Mouse (Mus musculus) stomach, embryonic 16.5 days (tissue): ENCODE results near the gene Psmd1. TPM values are rescaled to one million over a fixed set of nuclear protein-coding genes. Genes with fewer than 3 reads are reported as not detected.

Experiments used
- ATAC-seq: fragments of 200-750 bp; cut with Nextera tagmentation; 2 replicates; pipeline ENCODE4 v1.8.0; 2017; ENCODE audit warnings: moderate number of reproducible peaks, moderate TSS enrichment; ENCODE audit not compliant: insufficient read depth, low FRiP score
- H3K27ac ChIP-seq: fragments of 300-500 bp; sonication (generic); 2 replicates; pipeline ENCODE4 v1.5.1; 2014; ENCODE audit warnings: low read length
- H3K27me3 ChIP-seq: fragments of 300-500 bp; sonication (generic); 2 replicates; pipeline ENCODE4 v1.6.1; 2014; ENCODE audit warnings: low read length, control low read depth, mixed read lengths; ENCODE audit not compliant: control insufficient read depth, insufficient read depth
- H3K36me3 ChIP-seq: fragments of 300-500 bp; sonication (generic); 2 replicates; pipeline ENCODE4 v1.6.1; 2014; ENCODE audit warnings: low read length; ENCODE audit not compliant: control insufficient read depth, insufficient read depth
- H3K4me1 ChIP-seq: fragments of 300-500 bp; sonication (generic); 2 replicates; pipeline ENCODE4 v1.6.1; 2014; ENCODE audit warnings: low read length, control low read depth, mixed read lengths; ENCODE audit not compliant: control insufficient read depth, insufficient read depth
- H3K4me2 ChIP-seq: fragments of 300-500 bp; sonication (generic); 2 replicates; pipeline ENCODE4 v1.6.1; 2014; ENCODE audit warnings: low read depth, low read length, mixed read lengths
- H3K4me3 ChIP-seq: fragments of 300-500 bp; sonication (generic); replicated peaks from 2 replicates; pipeline ENCODE4 v1.5.1; 2014; ENCODE audit warnings: mild to moderate bottlenecking, low read length
- H3K9ac ChIP-seq: fragments of 300-500 bp; sonication (generic); 2 replicates; pipeline ENCODE4 v1.6.1; 2014; ENCODE audit warnings: low read length
- H3K9me3 ChIP-seq: fragments of 300-500 bp; sonication (generic); replicated peaks from 2 replicates; pipeline ENCODE4 v1.6.1; 2016; ENCODE audit warnings: low read length, control low read depth; ENCODE audit not compliant: control insufficient read depth
- WGBS: fragments of 180-500 bp; shearing (Covaris S2); extraction: QIAGEN DNeasy Blood & Tissue Kit; methylation state at CpG from one replicate; pipeline ENCODE4 v1.1.7; 2014; 5-methylcytosine and 5-hydroxymethylcytosine counted together
- polyA plus RNA-seq: library from polyadenylated mRNA; unstranded; fragments of >200 nt; fragmentation: Nextera tagmentation; extraction: Ambion mirVana; gene quantifications from 2 replicates; pipeline ENCODE4 v1.2.1, GENCODE M21; 2015

The Psmd1 gene
- polyA plus RNA-seq, 1 experiment from 2014 or later, result 150 TPM

DNA sequence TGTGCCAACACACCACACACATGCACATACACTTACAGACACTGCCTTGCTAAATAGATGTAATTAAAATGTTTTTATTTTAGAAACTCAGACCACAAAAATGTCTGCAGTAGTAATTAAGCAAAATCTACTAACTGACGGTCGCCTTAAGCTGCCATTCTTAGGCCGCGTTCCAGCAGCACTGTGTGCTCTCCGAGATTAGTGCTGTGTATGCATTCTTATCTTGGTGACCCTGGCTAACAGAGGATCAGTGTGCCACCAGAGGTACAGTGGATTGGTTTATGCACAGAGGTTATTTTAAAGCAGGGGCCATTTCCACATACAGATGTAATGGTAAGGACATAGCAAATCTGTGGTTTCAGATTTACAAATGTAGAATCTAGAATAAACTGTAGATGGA is 96.9 kb downstream of the Psmd1 start:
- Histone ChIP-seq H3K27ac (no peak overlapping the region), H3K4me2 (no peak overlapping the region), H3K27me3 (no peaks in the 10 kb centered on the region), H3K9me3 (no peaks in the 10 kb centered on the region), H3K36me3 (peaks cover 3% of the 10 kb centered on the region; the same call in 1 of the 2 replicates), H3K4me1 (no peaks in the 10 kb centered on the region), H3K9ac (no peak overlapping the region), H3K4me3 (no peak overlapping the region)
- ATAC-seq, result peak; percentile 73; the same call in 1 of the 2 replicates
- 74% methylated on average over 5 of the region's 5 CpGs for WGBS

DNA sequence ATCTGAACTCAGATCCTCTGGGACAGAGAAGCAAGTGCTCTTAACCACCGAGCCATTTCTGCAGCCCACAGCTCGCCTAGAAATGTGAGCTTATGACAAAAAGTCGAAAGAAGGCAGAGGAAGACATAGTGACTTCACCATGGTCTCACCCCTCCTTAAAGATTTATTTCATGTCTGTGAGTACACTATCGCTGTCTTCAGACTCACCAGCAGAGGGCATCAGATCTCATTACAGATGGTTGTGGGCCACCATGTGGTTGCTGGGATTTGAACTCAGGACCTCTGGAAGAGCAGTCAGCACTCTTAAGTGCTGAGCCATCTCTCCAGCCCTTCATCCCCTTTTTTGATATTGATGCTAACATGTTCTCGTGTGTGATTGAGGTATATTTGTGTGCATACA is 110.4 kb downstream of the Psmd1 start:
- 91% methylated on average over 5 of the region's 5 CpGs for WGBS
- Histone ChIP-seq H3K4me2 (no peak overlapping the region), H3K9ac (no peak overlapping the region), H3K4me3 (no peak overlapping the region), H3K27ac (no peak overlapping the region), H3K4me1 (no peaks in the 10 kb centered on the region), H3K27me3 (no peaks in the 10 kb centered on the region), H3K36me3 (no peaks in the 10 kb centered on the region), H3K9me3 (no peaks in the 10 kb centered on the region)
- no peak for ATAC-seq

DNA sequence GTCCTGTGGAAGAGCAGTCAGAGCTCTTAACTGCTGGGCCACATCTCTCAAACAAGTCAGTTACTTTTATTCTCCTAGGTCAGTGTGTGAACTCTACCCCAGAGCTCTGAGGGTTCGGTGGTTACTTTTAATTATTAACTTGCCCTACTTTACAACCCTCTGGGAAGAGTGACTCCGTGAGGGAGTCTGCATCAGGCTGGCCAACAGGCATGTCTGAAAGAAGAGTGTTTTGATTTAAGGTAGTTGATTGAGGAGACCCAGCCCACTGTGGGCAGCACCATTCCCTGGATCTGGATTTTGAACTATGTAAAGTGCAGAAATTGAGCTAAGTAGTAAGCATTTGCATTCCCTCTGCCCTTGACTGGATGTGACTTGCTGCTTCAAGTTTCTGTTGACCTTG is 111.9 kb downstream of the Psmd1 start:
- Histone ChIP-seq H3K27ac (no peak overlapping the region), H3K4me2 (no peak overlapping the region)
- 0 out of 2 replicates have a peak, but pooled peaks have one; percentile 30 for ATAC-seq

DNA sequence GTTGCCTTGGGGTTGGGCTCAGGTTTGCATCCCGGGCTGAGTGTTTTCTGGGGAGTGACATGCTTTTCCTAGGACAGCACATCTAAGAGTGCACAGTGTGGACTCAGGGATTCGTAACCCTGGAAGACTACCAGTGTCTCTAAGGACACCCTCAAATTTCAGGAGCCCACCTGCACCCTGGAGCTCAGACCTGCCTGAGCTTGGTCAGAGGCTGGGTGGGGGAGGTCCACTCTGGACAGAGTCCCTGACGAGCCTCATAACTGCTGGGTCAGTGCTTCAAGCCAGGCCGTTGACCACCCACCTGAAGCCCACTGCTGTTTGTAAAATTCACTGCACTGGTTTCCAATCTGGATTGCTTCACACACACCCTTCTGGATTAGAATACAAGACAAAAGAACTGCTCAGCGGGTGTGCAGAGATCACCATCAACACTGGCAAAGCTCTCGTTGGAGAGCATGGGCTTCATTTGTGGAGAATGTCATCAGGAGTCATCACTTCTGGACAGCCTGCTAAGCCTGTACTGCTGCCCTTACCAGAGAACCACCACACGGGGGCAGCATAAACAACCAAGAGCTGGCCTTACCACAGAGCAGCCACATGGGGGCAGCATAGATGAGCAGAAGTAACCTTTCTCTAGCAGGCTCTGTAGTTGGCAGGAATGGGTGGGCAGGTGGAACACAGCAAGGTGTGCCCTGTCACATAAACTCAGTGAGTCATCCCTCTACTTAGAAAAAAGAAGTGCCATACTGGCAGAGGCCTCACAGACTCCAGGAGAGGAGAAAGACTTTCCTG is 114.5 kb downstream of the Psmd1 start:
- no peak overlapping the region for H3K27ac ChIP-seq
- 48% methylated on average over 7 of the region's 7 CpGs for WGBS
- ATAC-seq, result peak; percentile 72
- H3K27me3 ChIP-seq, result no peaks in the 10 kb centered on the region
- no peaks in the 10 kb centered on the region for H3K9me3 ChIP-seq
- no peak overlapping the region for H3K4me3 ChIP-seq
- H3K36me3 ChIP-seq, result no peaks in the 10 kb centered on the region
- H3K4me2 ChIP-seq, result no peak overlapping the region
- no peak overlapping the region for H3K9ac ChIP-seq
- H3K4me1 ChIP-seq, result no peaks in the 10 kb centered on the region

More for the DNA sequence above, 111.9 kb downstream of the Psmd1 start:
- Histone ChIP-seq H3K9me3 (no peaks in the 10 kb centered on the region), H3K4me3 (no peak overlapping the region), H3K36me3 (no peaks in the 10 kb centered on the region), H3K4me1 (no peaks in the 10 kb centered on the region), H3K9ac (no peak overlapping the region), H3K27me3 (no peaks in the 10 kb centered on the region)
- 49% methylated on average over 2 of the region's 2 CpGs for WGBS

DNA sequence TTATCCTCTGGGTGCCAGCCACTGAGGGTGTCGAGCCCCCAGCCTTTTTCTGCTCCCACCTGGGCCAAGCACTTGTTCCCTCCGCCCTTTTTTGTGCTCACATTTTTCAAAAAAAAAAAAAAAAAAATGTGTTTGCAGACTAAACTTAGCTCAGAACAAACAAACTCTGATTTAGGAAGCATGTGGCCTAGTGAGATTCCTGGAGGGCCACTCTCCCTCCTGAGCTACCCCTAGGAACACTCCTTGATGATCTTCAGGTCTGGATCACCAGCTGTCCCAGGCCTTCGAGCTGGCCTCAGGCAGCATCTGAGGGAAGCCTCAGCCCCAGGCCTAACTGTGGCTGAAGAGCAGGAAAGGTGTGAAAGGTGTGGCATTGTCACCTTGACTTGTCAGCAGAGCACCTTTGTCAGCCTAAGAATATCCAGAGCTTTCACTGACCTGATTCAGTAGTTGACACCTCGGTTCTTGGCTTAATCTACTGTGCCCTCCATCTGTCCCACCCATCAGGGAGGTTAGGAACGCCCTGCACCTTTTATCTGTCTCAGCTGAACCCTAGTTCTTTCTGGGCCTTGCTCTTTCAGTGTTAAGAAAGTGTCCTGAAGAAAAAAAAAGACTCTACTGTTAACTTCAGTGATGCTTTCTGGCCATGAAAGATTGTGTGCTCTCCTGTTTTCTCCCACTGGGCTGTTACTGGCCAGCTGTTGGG is 118.0 kb downstream of the Psmd1 start:
- Histone ChIP-seq H3K27me3 (no peaks in the 10 kb centered on the region), H3K4me2 (no peak overlapping the region), H3K9me3 (no peaks in the 10 kb centered on the region), H3K36me3 (no peaks in the 10 kb centered on the region), H3K27ac (no peak overlapping the region), H3K4me3 (no peak overlapping the region), H3K9ac (no peak overlapping the region), H3K4me1 (no peaks in the 10 kb centered on the region)
- ATAC-seq, result no peak
- WGBS, result 44% methylated on average over 5 of the region's 5 CpGs

DNA sequence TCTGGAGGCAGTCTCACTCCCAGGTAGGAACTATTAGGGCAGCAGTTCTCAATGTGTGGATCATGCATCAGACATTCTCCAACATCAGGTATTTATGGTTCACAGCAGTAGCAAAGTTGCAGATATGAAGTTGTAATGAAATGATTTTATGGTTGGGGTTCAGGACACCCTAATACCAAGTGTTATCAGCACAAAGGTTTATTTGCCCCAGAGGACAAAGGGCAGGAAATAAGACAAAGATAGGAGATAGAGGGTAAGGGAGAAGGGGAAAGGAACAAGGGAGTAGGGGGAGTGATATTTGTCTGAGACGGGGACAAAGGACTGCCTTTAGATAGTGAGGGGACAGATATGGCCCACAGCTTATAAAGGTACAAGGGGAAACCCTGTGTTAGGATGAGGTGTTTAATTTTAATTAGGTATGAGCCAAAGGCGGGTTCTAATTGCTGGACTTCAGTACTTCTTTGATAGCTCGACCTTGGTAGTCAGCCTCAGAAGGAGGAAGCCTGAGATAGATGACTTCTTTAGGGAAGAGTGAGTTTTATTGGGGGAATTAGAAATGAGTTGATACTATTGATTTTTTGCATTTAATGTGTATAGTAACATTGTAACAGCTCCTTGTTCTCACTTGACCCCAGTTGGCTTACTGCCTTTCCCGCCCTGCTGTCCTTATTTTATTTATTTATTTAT is 119.5 kb downstream of the Psmd1 start:
- Histone ChIP-seq H3K27me3 (no peaks in the 10 kb centered on the region), H3K9ac (no peak overlapping the region), H3K27ac (no peak overlapping the region), H3K4me2 (no peak overlapping the region), H3K4me3 (no peak overlapping the region), H3K4me1 (no peaks in the 10 kb centered on the region), H3K9me3 (no peaks in the 10 kb centered on the region), H3K36me3 (no peaks in the 10 kb centered on the region)
- ATAC-seq, result no peak
- WGBS, result 77% methylated on average over 4 of the region's 4 CpGs

DNA sequence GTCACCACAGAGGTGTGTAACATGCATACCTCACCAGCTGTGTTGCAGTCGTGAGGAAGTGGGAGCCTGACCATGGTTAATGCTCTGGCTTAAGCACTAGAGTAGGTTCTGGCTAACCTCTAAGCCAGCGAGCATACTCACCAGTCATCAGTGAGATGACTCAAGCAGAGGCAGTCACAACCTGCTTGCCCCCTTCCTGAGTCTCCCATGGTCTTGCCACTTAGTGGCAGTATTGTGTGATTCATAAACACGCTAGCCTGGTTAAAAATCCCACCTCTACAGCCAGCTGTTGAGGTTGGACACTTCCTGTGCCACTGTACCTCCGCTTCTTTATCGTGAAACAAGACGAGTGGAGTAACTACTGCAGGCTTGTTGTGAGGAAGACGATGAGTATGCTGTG is 122.6 kb downstream of the Psmd1 start:
- WGBS, result 80% methylated on average over 7 of the region's 7 CpGs
- no peak for ATAC-seq
- Histone ChIP-seq H3K4me1 (no peaks in the 10 kb centered on the region), H3K27ac (no peak overlapping the region), H3K27me3 (no peaks in the 10 kb centered on the region), H3K36me3 (no peaks in the 10 kb centered on the region), H3K9ac (no peak overlapping the region), H3K9me3 (no peaks in the 10 kb centered on the region), H3K4me2 (no peak overlapping the region), H3K4me3 (no peak overlapping the region)

DNA sequence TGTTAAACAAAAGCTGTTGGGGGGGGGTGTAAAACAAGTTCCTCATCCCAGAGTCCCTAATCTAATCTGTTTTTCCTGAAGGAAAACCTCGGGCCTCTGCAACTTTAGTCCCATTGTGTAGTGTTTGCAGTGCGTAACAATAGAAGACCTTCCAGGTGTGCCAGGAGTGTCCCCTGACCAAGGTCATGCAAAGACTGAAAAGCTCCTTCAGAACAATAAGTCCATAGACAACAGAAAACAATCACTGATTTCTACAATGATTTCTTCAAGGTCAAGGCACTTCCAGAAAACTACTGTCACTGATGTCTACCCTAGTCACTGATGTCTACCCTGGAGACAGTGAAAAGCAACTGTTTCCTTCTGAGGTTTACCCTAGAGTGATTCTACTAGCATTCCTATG is 123.7 kb downstream of the Psmd1 start:
- H3K4me1 ChIP-seq, result no peaks in the 10 kb centered on the region
- no peak for ATAC-seq
- no peak overlapping the region for H3K4me3 ChIP-seq
- 68% methylated on average over 2 of the region's 2 CpGs for whole genome bisulfite sequencing
- no peaks in the 10 kb centered on the region for H3K36me3 ChIP-seq
- H3K4me2 ChIP-seq, result no peak overlapping the region
- H3K27me3 ChIP-seq, result no peaks in the 10 kb centered on the region
- H3K9ac ChIP-seq, result no peak overlapping the region
- H3K27ac ChIP-seq, result peak overlapping the region; percentile 46; the same call in 1 of the 2 replicates
- H3K9me3 ChIP-seq, result no peaks in the 10 kb centered on the region

DNA sequence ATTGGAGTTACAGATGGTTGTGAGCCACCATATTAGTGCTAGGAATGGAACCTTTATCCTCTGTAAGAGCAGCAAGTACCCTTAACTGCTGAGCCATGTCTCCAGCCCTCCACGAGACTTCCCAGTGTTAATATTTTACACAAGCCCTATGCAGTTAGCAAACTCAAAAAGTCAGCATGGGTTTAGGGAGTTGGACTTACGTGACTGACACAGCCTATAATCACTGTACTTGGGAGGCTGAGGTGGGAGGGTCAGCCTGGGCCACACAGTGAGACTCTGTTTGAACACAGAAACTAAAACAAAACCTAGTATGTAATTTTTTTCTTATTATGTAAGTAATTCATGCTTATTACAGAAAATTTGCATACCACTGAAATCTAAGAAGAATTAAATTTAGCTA is 124.1 kb downstream of the Psmd1 start:
- WGBS, result 86% methylated on average over 2 of the region's 2 CpGs
- no peak overlapping the region for H3K4me3 ChIP-seq
- H3K27ac ChIP-seq, result peak overlapping the region; percentile 46; the same call in 1 of the 2 replicates

More for the DNA sequence above, 124.1 kb downstream of the Psmd1 start:
- Histone ChIP-seq H3K4me2 (no peak overlapping the region), H3K4me1 (no peaks in the 10 kb centered on the region), H3K27me3 (no peaks in the 10 kb centered on the region), H3K36me3 (no peaks in the 10 kb centered on the region), H3K9ac (no peak overlapping the region), H3K9me3 (no peaks in the 10 kb centered on the region)
- 0 out of 2 replicates have a peak, but pooled peaks have one; percentile 28 for ATAC-seq
